Mouse (Mus musculus) macrophage (primary cell): Measurements from ENCODE around the gene Gm17662. TPM values are rescaled to one million over a fixed set of nuclear protein-coding genes. Genes with fewer than 3 reads are reported as not detected.

ENCODE experiments used
- H3K27ac ChIP-seq: fragments of 350-480 bp; formaldehyde crosslinking; 2 replicates; pipeline ENCODE4 v1.9.0; 2021
- H3K36me3 ChIP-seq: fragments of 350-480 bp; formaldehyde crosslinking; 2 replicates; pipeline ENCODE4 v1.9.0; 2021; ENCODE audit errors: inconsistent target
- H3K4me3 ChIP-seq: fragments of 350-480 bp; formaldehyde crosslinking; 2 replicates; pipeline ENCODE4 v1.9.0; 2021; ENCODE audit errors: inconsistent target
- H3K79me2 ChIP-seq: fragments of 350-480 bp; formaldehyde crosslinking; 2 replicates; pipeline ENCODE4 v1.9.0; 2021; ENCODE audit errors: inconsistent target
- WGBS: methylation state at CpG from one replicate; pipeline ENCODE4 v1.1.7; 2026; ENCODE audit warnings: inconsistent platforms; ENCODE audit not compliant: missing documents; 5-methylcytosine and 5-hydroxymethylcytosine counted together
- polyA plus RNA-seq: library from polyadenylated mRNA; stranded (reverse); fragments of 250-400 nt; gene quantifications from 3 replicates; pipeline ENCODE4 v1.2.4, GENCODE M21; 2018; ENCODE audit warnings: inconsistent platforms

Gm17662 gene
- polyA plus RNA-seq, 1 experiment from 2014 or later, result not detected

GRCm38 (mm10) chr4:104857823-104858222, 694 bp downstream of the Gm17662 start:
- Histone ChIP-seq H3K36me3 (no peaks in the 10 kb centered on the region), H3K27ac (no peak overlapping the region), H3K4me3 (no peak overlapping the region), H3K79me2 (no peaks in the 10 kb centered on the region)
- 69% methylated on average over 4 of the region's 4 CpGs for WGBS

- no peak overlapping the region for H3K4me3 ChIP-seq
- H3K79me2 ChIP-seq, result no peaks in the 10 kb centered on the region
- WGBS, result 85% methylated on average over 8 of the region's 8 CpGs
- no peaks in the 10 kb centered on the region for H3K36me3 ChIP-seq
- H3K27ac ChIP-seq, result no peak overlapping the region
Observed at GRCm38 (mm10) chr4:104861241-104861640, 4.1 kb downstream of the Gm17662 start.

GRCm38 (mm10) chr4:104864397-104864796, 7.3 kb downstream of the Gm17662 start:
- no peaks in the 10 kb centered on the region for H3K36me3 ChIP-seq
- no peak overlapping the region for H3K4me3 ChIP-seq
- no peaks in the 10 kb centered on the region for H3K79me2 ChIP-seq
- H3K27ac ChIP-seq, result no peak overlapping the region
- 13% methylated on average over 1 of the region's 1 CpGs for WGBS

- H3K4me3 ChIP-seq, result no peak overlapping the region
- no peaks in the 10 kb centered on the region for H3K79me2 ChIP-seq
- no peaks in the 10 kb centered on the region for H3K36me3 ChIP-seq
- H3K27ac ChIP-seq, result no peak overlapping the region
Observed at GRCm38 (mm10) chr4:104869581-104869980, 12.5 kb downstream of the Gm17662 start.

DNA sequence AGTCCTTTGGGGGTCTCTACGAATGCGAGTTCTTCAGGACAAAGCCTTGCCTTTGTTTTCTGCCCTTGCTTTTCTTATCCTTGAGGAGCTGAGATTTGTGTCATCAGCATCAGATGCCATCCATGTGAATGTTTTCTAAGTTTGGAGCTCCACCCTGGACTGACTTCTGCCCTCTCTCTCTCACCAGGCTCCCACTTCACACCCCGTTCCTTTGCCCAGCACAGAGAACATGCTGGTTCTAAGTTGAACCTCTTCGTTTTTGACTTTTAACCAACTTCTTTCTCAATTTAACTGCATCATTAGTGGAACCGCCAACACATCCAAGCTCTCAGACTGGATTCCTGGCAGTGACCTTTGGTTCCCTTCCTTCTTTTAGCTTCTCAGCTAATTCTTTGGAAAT, 13.1 kb downstream of the Gm17662 start:
- Histone ChIP-seq H3K4me3 (no peak overlapping the region), H3K79me2 (no peaks in the 10 kb centered on the region)
- 95% methylated on average over 5 of the region's 5 CpGs for WGBS

GRCm38 (mm10) chr4:104875832-104876231, 18.7 kb downstream of the Gm17662 start:
- Histone ChIP-seq H3K4me3 (no peak overlapping the region), H3K27ac (no peak overlapping the region), H3K36me3 (no peaks in the 10 kb centered on the region), H3K79me2 (no peaks in the 10 kb centered on the region)
- 79% methylated on average over 4 of the region's 4 CpGs for WGBS

More for the DNA sequence above, 13.1 kb downstream of the Gm17662 start:
- Histone ChIP-seq H3K27ac (no peak overlapping the region), H3K36me3 (no peaks in the 10 kb centered on the region)

- H3K79me2 ChIP-seq, result no peaks in the 10 kb centered on the region
- no peak within 1 kb of the TSS for H3K27ac ChIP-seq
- no peaks in the 10 kb centered on the region for H3K36me3 ChIP-seq
- H3K4me3 ChIP-seq, result no peak within 1 kb of the TSS
- WGBS, result 75% methylated on average over 3 of the region's 3 CpGs
Observed at GRCm38 (mm10) chr4:104876323-104876722, 19.2 kb downstream of the Gm17662 start, which contains the start of gene C8a. C8a (minus strand) TSS chr4:104876398.

DNA sequence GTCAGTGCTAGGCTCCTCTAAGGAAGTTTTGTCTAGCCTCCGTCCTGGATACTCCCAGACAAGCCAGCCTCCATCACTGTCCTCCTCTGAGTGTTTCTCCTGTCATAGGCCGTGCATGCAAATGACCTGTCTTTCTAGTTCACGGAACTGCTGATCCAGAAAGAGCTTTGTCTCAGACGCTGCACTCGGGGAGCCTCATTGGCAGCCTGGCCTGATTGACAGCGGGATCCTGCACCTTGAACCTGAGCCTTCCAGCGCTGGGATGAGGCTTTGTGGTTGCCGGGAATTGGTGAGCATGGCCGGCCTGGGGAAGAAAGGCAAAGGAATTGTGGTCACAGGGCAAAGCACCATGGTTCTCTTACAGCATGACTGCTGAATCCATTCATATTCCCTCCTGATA, 30.4 kb downstream of the Gm17662 start:
- WGBS, result 90% methylated on average over 9 of the region's 9 CpGs
- H3K36me3 ChIP-seq, result no peaks in the 10 kb centered on the region
- no peak overlapping the region for H3K4me3 ChIP-seq
- no peaks in the 10 kb centered on the region for H3K79me2 ChIP-seq
- H3K27ac ChIP-seq, result no peak overlapping the region

GRCm38 (mm10) chr4:104888499-104889262, 31.6 kb downstream of the Gm17662 start:
- Histone ChIP-seq H3K4me3 (no peak overlapping the region), H3K79me2 (no peaks in the 10 kb centered on the region), H3K27ac (no peak overlapping the region), H3K36me3 (no peaks in the 10 kb centered on the region)
- 77% methylated on average over 9 of the region's 9 CpGs for WGBS

DNA sequence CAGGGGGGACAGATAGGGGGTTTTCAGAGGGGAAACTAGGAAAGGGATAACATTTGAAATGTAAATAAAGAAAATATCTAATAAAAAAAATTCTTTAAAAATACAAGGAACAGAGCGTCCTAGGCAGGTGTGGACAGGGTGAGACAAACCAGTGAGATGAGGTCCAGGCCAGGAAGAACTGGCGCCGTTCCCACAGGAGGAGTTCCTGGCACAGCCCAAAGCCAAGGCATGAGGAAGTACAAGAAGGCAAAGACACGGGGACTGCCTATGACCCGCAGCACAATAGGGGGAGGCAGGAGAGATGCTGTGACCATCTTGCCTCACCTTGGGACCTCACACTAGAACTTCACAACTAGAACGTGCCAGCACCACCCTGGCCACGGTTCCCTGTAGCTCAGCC, 34.6 kb downstream of the Gm17662 start:
- no peak overlapping the region for H3K4me3 ChIP-seq
- H3K36me3 ChIP-seq, result no peaks in the 10 kb centered on the region
- no peak overlapping the region for H3K27ac ChIP-seq
- H3K79me2 ChIP-seq, result no peaks in the 10 kb centered on the region
- 65% methylated on average over 7 of the region's 7 CpGs for WGBS

GRCm38 (mm10) chr4:104893588-104893987, 36.5 kb downstream of the Gm17662 start:
- Histone ChIP-seq H3K27ac (no peak overlapping the region), H3K4me3 (no peak overlapping the region), H3K79me2 (no peaks in the 10 kb centered on the region), H3K36me3 (no peaks in the 10 kb centered on the region)
- 78% methylated on average over 5 of the region's 5 CpGs for WGBS

- H3K36me3 ChIP-seq, result no peaks in the 10 kb centered on the region
- H3K79me2 ChIP-seq, result no peaks in the 10 kb centered on the region
- 58% methylated on average over 13 of the region's 13 CpGs for WGBS
- H3K27ac ChIP-seq, result no peak overlapping the region
- no peak overlapping the region for H3K4me3 ChIP-seq
Observed at GRCm38 (mm10) chr4:104894004-104894734, 37.0 kb downstream of the Gm17662 start.

DNA sequence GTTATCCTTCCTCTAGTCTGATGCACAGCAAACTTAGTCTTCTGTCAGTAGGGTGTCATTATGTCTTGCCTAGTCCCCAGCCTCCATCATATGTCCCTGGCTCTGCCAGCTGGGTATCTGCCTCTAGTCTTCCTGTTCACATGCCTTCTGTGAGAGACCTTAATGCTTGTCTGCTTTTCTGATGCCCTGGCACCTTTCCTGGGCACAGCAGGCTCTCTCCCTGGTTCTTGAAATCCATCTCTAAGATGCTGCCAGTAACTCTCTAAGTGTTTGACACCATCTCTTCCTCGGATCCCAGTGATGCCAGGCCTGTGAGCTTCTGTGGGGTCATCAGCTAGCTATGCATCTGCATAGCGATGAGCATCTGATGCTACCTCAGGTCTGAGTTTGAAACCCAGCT, 45.7 kb downstream of the Gm17662 start:
- no peaks in the 10 kb centered on the region for H3K79me2 ChIP-seq
- 86% methylated on average over 2 of the region's 2 CpGs for WGBS
- no peak overlapping the region for H3K27ac ChIP-seq
- no peak overlapping the region for H3K4me3 ChIP-seq
- H3K36me3 ChIP-seq, result no peaks in the 10 kb centered on the region

DNA sequence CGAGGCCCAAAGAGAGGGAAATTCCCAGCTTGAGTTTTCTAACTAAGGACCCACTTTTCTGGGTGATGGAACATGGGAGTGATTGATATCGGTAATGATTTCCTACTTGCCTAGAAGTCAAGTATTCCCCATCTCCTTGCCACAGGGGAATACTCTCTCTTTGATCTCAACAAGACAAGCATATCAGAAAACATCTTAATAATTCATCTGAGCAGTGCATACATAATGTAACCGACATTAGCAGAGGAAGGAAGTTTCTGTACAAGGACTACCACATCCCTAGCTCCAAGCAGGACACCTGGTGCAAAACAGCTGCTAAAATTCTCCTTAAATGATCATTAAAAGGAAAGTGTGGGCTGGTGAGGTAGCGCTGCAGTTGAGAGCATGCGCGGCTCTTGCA, 47.9 kb downstream of the Gm17662 start:
- Histone ChIP-seq H3K79me2 (no peaks in the 10 kb centered on the region), H3K27ac (no peak overlapping the region), H3K4me3 (no peak overlapping the region), H3K36me3 (no peaks in the 10 kb centered on the region)
- WGBS, result 92% methylated on average over 6 of the region's 6 CpGs
